Mouse (Mus musculus) erythroblast, embryonic 14.5 days (primary cell): ENCODE measurements around the gene Vezt.

ENCODE experiments used
- GATA1 ChIP-seq: IDR thresholded peaks from 2 replicates; pipeline ENCODE4 v1.6.1; 2012; ENCODE audit warnings: low read length, inconsistent platforms, mixed read lengths
- TAL1 ChIP-seq: IDR thresholded peaks from 3 replicates; pipeline ENCODE4 v1.6.1; 2012; ENCODE audit warnings: low read length, inconsistent platforms, mixed read lengths

- TF ChIP-seq GATA1 = no peak
- no peak for TF ChIP-seq TAL1
Observed at GRCm38 (mm10) chr10:94035658-94036374, at the start of gene Vezt, which contains the start of gene Fgd6.
